Mouse (Mus musculus): ENCODE measurements at regions not wholly inside any gene's neighbourhood (a gene's known extent, or its start where the extent isn't known, plus 50 kb on each side); places are given as distances from the start of the nearest gene placed in this dataset.

- TF ChIP-seq CTCF (conservative IDR thresholded peaks at IDR 0.05; ENCODE audit: low read length) (no peak), NANOG (IDR thresholded peaks at IDR 0.05; ENCODE audit: borderline replicate concordance, low read length) (no peak), POU5F1 (IDR thresholded peaks at IDR 0.05; ENCODE audit: borderline replicate concordance, low read length) (no peak)
Observed at GRCm38 (mm10) chr4:131046101-131046500, 101.9 kb downstream of the Matn1 start.

Data from E14TG2a.4 (cell line).